Mouse (Mus musculus) heart, embryonic 11.5 days (tissue): ENCODE measurements at regions not wholly inside any gene's neighbourhood (a gene's known extent, or its start where the extent isn't known, plus 50 kb on each side); places are given as distances from the start of the nearest gene placed in this dataset.

ENCODE experiments used
- ATAC-seq: fragments of 200-750 bp; cut with Nextera tagmentation; replicated peaks from 2 replicates; pipeline ENCODE4 v1.8.0; 2017; ENCODE audit warnings: moderate library complexity; ENCODE audit not compliant: insufficient number of reproducible peaks, low FRiP score, low TSS enrichment
- H3K27ac ChIP-seq: fragments of 300-500 bp; sonication (generic); 2 replicates; pipeline ENCODE4 v1.5.1; 2014; ENCODE audit warnings: mild to moderate bottlenecking, low read depth, low read length
- H3K27me3 ChIP-seq: fragments of 300-500 bp; sonication (generic); 2 replicates; pipeline ENCODE4 v1.6.1; 2014; ENCODE audit warnings: mild to moderate bottlenecking, low read length, mixed read lengths; ENCODE audit not compliant: control insufficient read depth, insufficient read depth
- H3K36me3 ChIP-seq: fragments of 300-500 bp; sonication (generic); 2 replicates; pipeline ENCODE4 v1.6.1; 2014; ENCODE audit warnings: mild to moderate bottlenecking, low read length, moderate library complexity, mixed read lengths; ENCODE audit not compliant: control insufficient read depth, insufficient read depth
- H3K4me1 ChIP-seq: fragments of 300-500 bp; sonication (generic); 2 replicates; pipeline ENCODE4 v1.6.1; 2014; ENCODE audit warnings: low read length; ENCODE audit not compliant: control insufficient read depth, insufficient read depth
- H3K4me2 ChIP-seq: fragments of 300-500 bp; sonication (generic); 2 replicates; pipeline ENCODE4 v1.6.1; 2014; ENCODE audit warnings: mild to moderate bottlenecking, moderate library complexity
- H3K4me3 ChIP-seq: fragments of 300-500 bp; sonication (generic); 2 replicates; pipeline ENCODE4 v1.5.1; 2014; ENCODE audit warnings: low read depth, low read length
- H3K9ac ChIP-seq: fragments of 300-500 bp; sonication (generic); 2 replicates; pipeline ENCODE4 v1.6.1; 2014; ENCODE audit warnings: mild to moderate bottlenecking, low read depth, low read length, moderate library complexity
- H3K9me3 ChIP-seq: fragments of 300-500 bp; sonication (generic); replicated peaks from 2 replicates; pipeline ENCODE4 v1.6.1; 2016; ENCODE audit warnings: low read length; ENCODE audit not compliant: control insufficient read depth
- WGBS: fragments of 180-500 bp; shearing (Covaris S2); extraction: QIAGEN DNeasy Blood & Tissue Kit; methylation state at CpG from one replicate; pipeline ENCODE4 v1.1.7; 2014; ENCODE audit not compliant: insufficient replicate concordance; 5-methylcytosine and 5-hydroxymethylcytosine counted together

DNA sequence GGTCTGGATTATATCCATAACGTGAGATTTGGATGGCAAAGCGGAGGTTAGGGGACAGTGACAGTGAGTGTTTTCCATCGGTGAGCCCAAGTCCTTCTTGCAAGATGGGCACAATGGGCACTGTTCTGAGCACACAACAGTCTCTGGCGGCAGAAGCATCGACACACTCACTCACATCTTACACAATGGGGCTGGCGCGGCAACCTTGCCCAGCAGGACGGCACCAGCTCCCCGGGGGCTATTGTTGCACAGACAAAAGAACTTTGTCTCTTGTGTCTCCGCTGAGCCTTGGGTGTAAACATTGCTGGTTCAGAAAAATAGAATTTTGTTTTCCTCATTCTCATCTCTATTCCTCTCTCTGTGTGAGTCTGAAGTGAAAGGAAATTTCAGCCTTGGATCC is 53.6 kb upstream of the Cldn18 start:
- no peak overlapping the region for H3K4me3 ChIP-seq

More for the DNA sequence above, 53.6 kb upstream of the Cldn18 start:
- Histone ChIP-seq H3K4me1 (no peaks in the 10 kb centered on the region), H3K9ac (no peak overlapping the region), H3K9me3 (no peaks in the 10 kb centered on the region), H3K4me2 (no peak overlapping the region), H3K27ac (no peak overlapping the region), H3K27me3 (no peaks in the 10 kb centered on the region), H3K36me3 (no peaks in the 10 kb centered on the region)
- 27% methylated on average over 10 of the region's 10 CpGs for WGBS
- ATAC-seq: no peak
